Mouse (Mus musculus) midbrain, embryonic 14.5 days (tissue): ENCODE measurements around the gene Rubcn. TPM values are rescaled to one million over a fixed set of nuclear protein-coding genes. Genes with fewer than 3 reads are reported as not detected.

Source experiments
- ATAC-seq: fragments of 200-750 bp; cut with Nextera tagmentation; 2 replicates; pipeline ENCODE4 v1.8.0; 2017; ENCODE audit warnings: moderate number of reproducible peaks, moderate library complexity; ENCODE audit not compliant: low FRiP score, low TSS enrichment
- DNase-seq: peaks from one replicate; pipeline ENCODE4 v3.0.0-alpha.2; 2015
- H3K27ac ChIP-seq: fragments of 300-500 bp; sonication (generic); replicated peaks from 2 replicates; pipeline ENCODE4 v1.5.1; 2014; ENCODE audit warnings: mild to moderate bottlenecking, low read depth, low read length, moderate library complexity
- H3K27me3 ChIP-seq: fragments of 300-500 bp; sonication (generic); 2 replicates; pipeline ENCODE4 v1.6.1; 2014; ENCODE audit warnings: low read length, control low read depth, mixed read lengths; ENCODE audit not compliant: control insufficient read depth, insufficient read depth
- H3K36me3 ChIP-seq: fragments of 300-500 bp; sonication (generic); 2 replicates; pipeline ENCODE4 v1.6.1; 2014; ENCODE audit warnings: low read length, control low read depth; ENCODE audit not compliant: control insufficient read depth, insufficient read depth
- H3K4me1 ChIP-seq: fragments of 300-500 bp; sonication (generic); 2 replicates; pipeline ENCODE4 v1.6.1; 2014; ENCODE audit warnings: mild to moderate bottlenecking, antibody characterized with exemption, low read length, control low read depth; ENCODE audit not compliant: control insufficient read depth, insufficient read depth
- H3K4me2 ChIP-seq: fragments of 300-500 bp; sonication (generic); 2 replicates; pipeline ENCODE4 v1.6.1; 2014; ENCODE audit warnings: mild to moderate bottlenecking, low read length, moderate library complexity
- H3K4me3 ChIP-seq: fragments of 300-500 bp; sonication (generic); replicated peaks from 2 replicates; pipeline ENCODE4 v1.5.1; 2014; ENCODE audit warnings: low read depth, low read length
- H3K9ac ChIP-seq: fragments of 300-500 bp; sonication (generic); replicated peaks from 2 replicates; pipeline ENCODE4 v1.6.1; 2014; ENCODE audit warnings: mild to moderate bottlenecking, low read length, moderate library complexity
- H3K9me3 ChIP-seq: fragments of 300-500 bp; sonication (generic); 2 replicates; pipeline ENCODE4 v1.6.1; 2016; ENCODE audit warnings: low read length, control low read depth, mixed read lengths; ENCODE audit not compliant: control insufficient read depth
- WGBS: fragments of 180-500 bp; shearing (Covaris S2); extraction: QIAGEN DNeasy Blood & Tissue Kit; methylation state at CpG from one replicate; pipeline ENCODE4 v1.1.7; 2014; 5-methylcytosine and 5-hydroxymethylcytosine counted together
- polyA plus RNA-seq: library from polyadenylated mRNA; unstranded; fragments of >200 nt; fragmentation: Nextera tagmentation; extraction: Ambion mirVana; gene quantifications from 2 replicates; pipeline ENCODE4 v1.2.1, GENCODE M21; 2014

Rubcn gene
- polyA plus RNA-seq, 1 experiment from 2014 or later = 30.0 TPM

GRCm38 (mm10) chr16:32902051-32902428, 24.5 kb upstream of the Rubcn start:
- peaks cover 67% of the 10 kb centered on the region for H3K36me3 ChIP-seq
- 71% methylated on average over 3 of the region's 3 CpGs for WGBS
- no peak overlapping the region for H3K27ac ChIP-seq
- H3K9ac ChIP-seq = no peak overlapping the region
- DNase-seq (no peak), ATAC-seq (no peak)
- H3K4me3 ChIP-seq = no peak overlapping the region
- H3K27me3 ChIP-seq = no peaks in the 10 kb centered on the region
- H3K4me1 ChIP-seq = no peaks in the 10 kb centered on the region
- H3K9me3 ChIP-seq = no peaks in the 10 kb centered on the region
- H3K4me2 ChIP-seq = no peak overlapping the region

DNA sequence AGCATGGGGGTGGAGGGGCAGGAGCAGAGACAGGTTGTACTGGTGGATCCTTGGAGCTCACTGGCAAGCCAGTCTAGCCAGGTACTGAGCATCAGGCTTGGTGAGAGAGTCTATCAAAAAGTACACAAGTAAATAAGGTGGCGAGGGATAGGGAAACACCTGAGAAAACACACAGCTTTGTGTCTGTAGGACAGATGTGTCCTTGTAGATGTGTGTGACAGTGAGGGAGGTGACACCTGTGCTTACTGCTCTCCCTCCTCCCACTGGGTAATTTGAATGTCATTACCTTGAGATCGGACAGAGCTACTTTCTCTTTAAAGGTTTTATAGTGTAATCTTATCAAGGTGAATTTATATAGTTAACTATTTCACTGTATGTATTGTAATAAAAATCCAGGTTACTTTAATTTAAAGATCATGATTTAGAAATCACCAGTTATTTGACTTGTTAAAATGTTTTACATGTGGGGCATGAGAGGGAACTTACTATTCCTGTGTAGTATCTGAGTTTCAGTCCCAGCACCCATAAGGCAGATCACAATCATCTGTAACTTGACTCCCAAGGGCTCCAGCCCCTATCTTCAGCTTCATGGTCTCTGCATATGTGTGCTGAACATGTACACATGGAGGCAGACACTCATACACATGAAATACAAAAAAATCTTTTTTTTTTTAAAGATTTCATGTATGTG, 23.9 kb upstream of the Rubcn start:
- Histone ChIP-seq H3K4me3 (no peak overlapping the region), H3K4me2 (no peak overlapping the region), H3K4me1 (no peaks in the 10 kb centered on the region), H3K27me3 (no peaks in the 10 kb centered on the region), H3K27ac (no peak overlapping the region), H3K9ac (no peak overlapping the region), H3K36me3 (peaks cover 65% of the 10 kb centered on the region), H3K9me3 (no peaks in the 10 kb centered on the region)
- 96% methylated on average over 2 of the region's 2 CpGs for WGBS
- ATAC-seq (no peak), DNase-seq (no peak)

DNA sequence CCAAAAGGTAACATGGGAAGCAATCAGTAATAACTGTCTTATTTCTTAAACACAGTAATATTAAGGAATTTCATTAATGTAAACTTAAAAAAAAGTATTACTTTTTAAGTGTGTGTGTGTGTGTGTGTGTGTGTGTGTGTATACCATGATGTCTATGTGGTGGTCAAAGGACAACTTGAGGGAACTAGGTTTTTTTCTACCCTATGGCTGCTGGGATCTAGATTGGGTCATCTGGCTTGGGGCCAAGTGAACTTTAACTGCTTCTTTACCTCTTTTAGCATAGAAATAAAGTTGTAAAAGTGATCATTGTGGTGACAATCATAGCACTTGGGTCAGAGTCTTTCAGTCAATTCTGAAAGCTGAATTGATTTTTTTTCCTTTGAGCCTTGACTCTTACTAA, 18.6 kb upstream of the Rubcn start:
- Histone ChIP-seq H3K4me3 (no peak overlapping the region), H3K9me3 (no peaks in the 10 kb centered on the region), H3K4me1 (no peaks in the 10 kb centered on the region), H3K27me3 (no peaks in the 10 kb centered on the region), H3K9ac (no peak overlapping the region), H3K36me3 (peaks cover 76% of the 10 kb centered on the region), H3K4me2 (no peak overlapping the region), H3K27ac (no peak overlapping the region)
- ATAC-seq (no peak), DNase-seq (no peak)

GRCm38 (mm10) chr16:32889881-32890280, 12.3 kb upstream of the Rubcn start:
- H3K27ac ChIP-seq = no peak overlapping the region

GRCm38 (mm10) chr16:32887996-32888395, 10.4 kb upstream of the Rubcn start:
- peaks cover 49% of the 10 kb centered on the region for H3K36me3 ChIP-seq
- ATAC-seq = no peak

More at GRCm38 (mm10) chr16:32889881-32890280, 12.3 kb upstream of the Rubcn start:
- H3K4me3 ChIP-seq = no peak overlapping the region
- DNase-seq (no peak), ATAC-seq (no peak)
- H3K9me3 ChIP-seq = no peaks in the 10 kb centered on the region
- H3K4me2 ChIP-seq = no peak overlapping the region
- no peak overlapping the region for H3K9ac ChIP-seq
- no peaks in the 10 kb centered on the region for H3K27me3 ChIP-seq
- WGBS = 69% methylated on average over 2 of the region's 2 CpGs
- H3K4me1 ChIP-seq = no peaks in the 10 kb centered on the region
- H3K36me3 ChIP-seq = peaks cover 62% of the 10 kb centered on the region

DNA sequence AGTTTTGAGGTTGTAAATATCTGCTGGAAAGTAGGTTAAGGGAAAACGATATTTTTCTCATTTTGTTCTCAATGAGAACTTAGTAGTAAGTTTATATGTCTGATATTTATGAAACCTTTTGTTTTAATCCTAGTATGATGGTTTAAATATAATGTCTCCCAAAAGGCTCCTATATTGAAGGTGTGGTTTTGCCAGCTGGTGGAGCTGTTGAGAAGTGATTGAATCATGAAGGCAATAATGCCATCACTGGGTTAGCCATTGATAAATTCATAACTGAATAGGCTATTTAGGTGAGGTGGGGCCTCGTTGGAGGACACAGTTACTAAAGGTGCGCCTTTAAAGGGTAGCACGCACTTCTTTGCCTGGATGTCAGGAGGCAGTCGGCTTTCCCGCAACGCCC, 4.0 kb upstream of the Rubcn start:
- Histone ChIP-seq H3K4me2 (no peak overlapping the region), H3K36me3 (peaks cover 11% of the 10 kb centered on the region; the same call in 1 of the 2 replicates), H3K4me3 (no peak overlapping the region), H3K4me1 (peaks cover 12% of the 10 kb centered on the region), H3K9me3 (no peaks in the 10 kb centered on the region), H3K9ac (no peak overlapping the region), H3K27ac (no peak overlapping the region), H3K27me3 (no peaks in the 10 kb centered on the region)
- no peak for DNase-seq
- ATAC-seq = no peak
- 83% methylated on average over 7 of the region's 7 CpGs for WGBS

More at GRCm38 (mm10) chr16:32887996-32888395, 10.4 kb upstream of the Rubcn start:
- no peaks in the 10 kb centered on the region for H3K9me3 ChIP-seq
- H3K4me2 ChIP-seq = no peak overlapping the region
- no peak overlapping the region for H3K9ac ChIP-seq
- no peak overlapping the region for H3K27ac ChIP-seq
- H3K27me3 ChIP-seq = no peaks in the 10 kb centered on the region
- no peak overlapping the region for H3K4me3 ChIP-seq
- H3K4me1 ChIP-seq = no peaks in the 10 kb centered on the region
- WGBS = 89% methylated on average over 7 of the region's 7 CpGs
- no peak for DNase-seq

GRCm38 (mm10) chr16:32878972-32879926, 1.7 kb upstream of the Rubcn start:
- H3K9ac ChIP-seq = peak overlapping the region; percentile 83; the same call in 1 of the 2 replicates

DNA sequence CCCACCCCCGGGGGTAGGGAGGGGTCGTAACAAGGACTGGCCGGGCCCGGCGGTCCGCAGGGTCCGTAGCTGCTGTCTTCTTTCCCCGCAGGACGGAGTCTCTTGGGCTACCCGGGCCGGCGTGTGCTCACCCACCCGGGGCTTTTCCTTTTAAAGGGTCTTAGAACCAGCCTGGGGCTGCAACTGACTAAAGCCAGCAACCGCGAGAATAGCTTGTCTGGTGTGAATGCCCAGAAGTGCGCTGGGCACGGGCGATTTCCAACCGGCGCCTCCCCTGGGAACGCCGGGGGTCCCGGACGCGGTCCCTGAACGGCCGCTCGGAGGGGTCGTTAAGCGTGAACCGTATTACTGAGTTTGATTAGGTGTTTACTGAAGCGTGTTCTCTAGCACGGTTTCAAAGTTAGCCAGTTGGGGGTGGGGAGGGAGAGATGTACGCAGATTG, 612 bp upstream of the Rubcn start:
- WGBS = under 1% methylated on average over 34 of the region's 34 CpGs
- no peaks in the 10 kb centered on the region for H3K9me3 ChIP-seq
- H3K27me3 ChIP-seq = no peaks in the 10 kb centered on the region
- peaks cover 12% of the 10 kb centered on the region for H3K4me1 ChIP-seq
- H3K36me3 ChIP-seq = no peaks in the 10 kb centered on the region
- peak overlapping the region; percentile 95 for H3K4me3 ChIP-seq
- DNase-seq (peak; percentile 67), ATAC-seq (peak; percentile 67)
- H3K4me2 ChIP-seq = peak overlapping the region; percentile 76
- H3K9ac ChIP-seq = peak overlapping the region; percentile 83
- peak overlapping the region; percentile 90 for H3K27ac ChIP-seq

More at GRCm38 (mm10) chr16:32878972-32879926, 1.7 kb upstream of the Rubcn start:
- peak overlapping the region; percentile 76 for H3K4me2 ChIP-seq
- H3K36me3 ChIP-seq = no peaks in the 10 kb centered on the region
- peak overlapping the region; percentile 95 for H3K4me3 ChIP-seq
- peaks cover 12% of the 10 kb centered on the region for H3K4me1 ChIP-seq
- no peak overlapping the region for H3K27ac ChIP-seq
- 81% methylated on average over 14 of the region's 14 CpGs for WGBS
- ATAC-seq (no peak), DNase-seq (no peak)
- no peaks in the 10 kb centered on the region for H3K9me3 ChIP-seq
- H3K27me3 ChIP-seq = no peaks in the 10 kb centered on the region
